Mouse (Mus musculus) kidney, adult 11 months (tissue): ENCODE data around the gene Cd300lf.

Experiments
- DNase-seq: peaks from one replicate; pipeline ENCODE4 v3.0.0; 2022

Gene Cd300lf

DNA sequence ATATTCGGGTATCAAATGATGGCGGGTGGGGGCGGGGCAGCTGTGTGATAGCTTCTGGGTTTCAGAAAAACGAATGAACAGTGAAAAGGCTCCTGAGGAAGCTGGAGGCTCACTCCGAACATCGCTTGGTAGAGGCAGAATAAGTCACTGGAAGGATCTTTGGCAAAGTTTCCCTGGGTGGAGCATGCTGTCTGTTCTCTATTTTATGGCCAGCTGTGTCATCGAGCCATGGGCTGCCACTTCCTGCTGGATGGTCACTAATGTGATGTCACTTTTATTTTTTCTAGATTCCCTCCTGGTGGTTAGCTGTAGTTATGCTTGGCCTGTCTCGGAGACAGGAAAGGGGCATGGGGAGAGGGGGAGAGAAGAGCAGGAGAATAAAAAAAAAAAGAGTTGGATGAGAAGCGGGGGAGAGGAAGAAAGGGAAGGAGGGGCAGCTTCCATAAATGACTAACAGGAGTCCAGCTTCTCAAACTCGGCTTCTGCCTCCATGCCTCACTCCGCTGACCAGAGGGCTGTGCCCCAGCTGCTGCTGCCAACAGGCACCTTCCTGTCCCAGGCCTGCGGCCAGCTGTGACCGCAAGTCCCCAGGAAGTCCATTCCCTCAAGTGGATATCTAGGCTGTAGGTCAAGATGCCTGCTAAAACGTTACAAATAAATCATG lies 62.0 kb downstream of the Cd300lf start:
- peak; percentile 55 for DNase-seq

DNA sequence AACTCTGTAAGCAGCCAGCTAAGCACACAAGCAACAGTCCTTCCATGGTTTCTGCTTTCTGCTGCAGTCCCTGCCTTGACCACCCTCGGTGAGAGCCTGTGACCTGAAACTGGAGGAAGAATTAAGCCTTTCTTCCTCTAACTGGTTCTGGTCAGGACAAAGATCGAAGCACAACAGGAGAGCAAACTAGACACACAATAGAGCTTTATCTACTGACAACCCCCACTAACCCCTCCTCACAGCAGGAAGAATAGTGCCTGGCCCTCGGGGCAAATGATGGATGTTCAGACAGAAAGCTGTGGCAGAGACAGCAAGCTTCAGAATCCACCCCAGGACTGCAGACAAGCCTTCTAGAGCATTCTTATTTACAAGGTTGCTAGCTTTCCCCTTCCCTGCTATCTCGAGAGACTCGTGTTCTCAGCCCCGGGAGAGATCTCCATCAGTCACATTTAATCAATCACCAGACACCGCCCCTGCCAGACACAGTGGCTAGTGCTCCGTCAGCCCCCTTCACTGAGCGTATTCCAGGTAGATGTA lies 62.7 kb downstream of the Cd300lf start:
- no peak for DNase-seq

DNA sequence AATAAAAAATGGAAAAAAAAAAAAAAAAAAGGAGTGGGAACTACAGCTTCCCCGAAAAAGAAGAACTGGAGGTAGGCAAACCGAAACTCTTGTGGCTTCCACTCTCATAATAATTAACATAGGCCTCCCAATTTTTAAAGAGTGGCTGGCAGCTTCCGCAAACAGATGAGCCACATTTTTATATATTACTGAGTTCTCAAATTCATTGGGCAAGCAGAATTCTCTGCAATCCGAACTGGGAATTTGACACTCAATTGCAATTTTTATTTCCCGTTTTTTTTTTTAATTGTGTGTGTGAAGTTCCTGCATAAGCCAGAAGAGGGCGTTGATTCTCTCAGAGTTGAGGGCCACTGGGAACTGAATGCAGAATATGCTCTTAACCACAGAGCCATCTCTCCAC lies 67.0 kb downstream of the Cd300lf start:
- DNase-seq, result no peak
